Mouse (Mus musculus): ENCODE measurements around the gene Bnc1.

GRCm38 (mm10) chr7:81991116-81991515 lies 976 bp downstream of the Bnc1 start:
- TF ChIP-seq CTCF (IDR thresholded peaks at IDR 0.05; ENCODE audit: low read depth, low read length) (no peak), POLR2A (IDR thresholded peaks at IDR 0.05; ENCODE audit: extremely low read depth, insufficient read depth, low read length) (no peak)

Measured in liver, adult 2 months (tissue).